Mouse (Mus musculus) myocyte (in vitro differentiated cells): Measurements from ENCODE around the gene Rtl6. TPM values are rescaled to one million over a fixed set of nuclear protein-coding genes. Genes with fewer than 3 reads are reported as not detected.

Source experiments
- H3K27me3 ChIP-seq: one replicate; pipeline ENCODE4 v1.6.1; 2011; ENCODE audit not compliant: control insufficient read depth, insufficient read depth, insufficient read length
- H3K36me3 ChIP-seq: one replicate; pipeline ENCODE4 v1.6.1; 2011; ENCODE audit not compliant: control insufficient read depth, insufficient read depth
- H3K4me2 ChIP-seq: one replicate; pipeline ENCODE4 v1.6.1; 2011; ENCODE audit warnings: low read depth, control low read depth
- H3K4me3 ChIP-seq: one replicate; pipeline ENCODE4 v1.5.1; 2011; ENCODE audit warnings: mild to moderate bottlenecking, control low read depth, moderate library complexity
- H3K79me2 ChIP-seq: one replicate; pipeline ENCODE4 v1.6.1; 2011; ENCODE audit not compliant: control insufficient read depth, insufficient read depth
- H3ac ChIP-seq: one replicate; pipeline ENCODE4 v1.6.1; 2011; ENCODE audit not compliant: control insufficient read depth, insufficient read length
- CEBPB ChIP-seq: IDR thresholded peaks from 2 replicates; pipeline ENCODE4 v1.6.1; 2011; ENCODE audit warnings: mild to moderate bottlenecking, moderate library complexity; ENCODE audit not compliant: poor library complexity, insufficient read depth, severe bottlenecking
- E2F4 ChIP-seq: IDR thresholded peaks from one replicate; pipeline ENCODE4 v1.6.1; 2011; ENCODE audit warnings: mild to moderate bottlenecking, control low read depth, moderate library complexity; ENCODE audit not compliant: insufficient read depth
- MAX ChIP-seq: IDR thresholded peaks from one replicate; pipeline ENCODE4 v1.6.1; 2011; ENCODE audit warnings: low read depth, mild to moderate bottlenecking, control low read depth
- MYOD1 ChIP-seq, 3 experiments: IDR thresholded peaks; one replicate each; pipeline ENCODE4 v1.6.1; 2011; ENCODE audit warnings: control low read depth in 2 of 3, low read depth in 2 of 3, mild to moderate bottlenecking in 2 of 3, moderate library complexity in 1 of 3; ENCODE audit not compliant: insufficient read length in 2 of 3, control insufficient read depth in 1 of 3
- MYOG ChIP-seq, 3 experiments: IDR thresholded peaks; one replicate each; pipeline ENCODE4 v1.6.1; 2011; ENCODE audit warnings: control low read depth in 2 of 3, low read depth in 2 of 3, mild to moderate bottlenecking in 2 of 3; ENCODE audit not compliant: insufficient read length in 2 of 3, control insufficient read depth in 1 of 3, insufficient read depth in 1 of 3
- POLR2A ChIP-seq: IDR thresholded peaks from one replicate; pipeline ENCODE4 v1.6.1; 2011; ENCODE audit warnings: low read depth, mild to moderate bottlenecking, control low read depth, moderate library complexity; ENCODE audit not compliant: insufficient read length
- POLR2AphosphoS2 ChIP-seq: IDR thresholded peaks from one replicate; pipeline ENCODE4 v1.6.1; 2011; ENCODE audit warnings: low read depth, control low read depth; ENCODE audit not compliant: insufficient read length
- REST ChIP-seq: IDR thresholded peaks from one replicate; pipeline ENCODE4 v1.6.1; 2011; ENCODE audit warnings: mild to moderate bottlenecking, control low read depth, moderate library complexity; ENCODE audit not compliant: insufficient read depth, insufficient read length
- SRF ChIP-seq: IDR thresholded peaks from one replicate; pipeline ENCODE4 v1.6.1; 2011; ENCODE audit warnings: low read depth; ENCODE audit not compliant: control insufficient read depth, insufficient read length
- TCF12 ChIP-seq: IDR thresholded peaks from one replicate; pipeline ENCODE4 v1.6.1; 2011; ENCODE audit warnings: mild to moderate bottlenecking, control low read depth; ENCODE audit not compliant: poor library complexity, insufficient read depth, severe bottlenecking
- TCF3 ChIP-seq: IDR thresholded peaks from one replicate; pipeline ENCODE4 v1.6.1; 2011; ENCODE audit warnings: low read depth, control low read depth; ENCODE audit not compliant: insufficient read length
- USF1 ChIP-seq: IDR thresholded peaks from one replicate; pipeline ENCODE4 v1.6.1; 2011; ENCODE audit warnings: low read depth, mild to moderate bottlenecking, control low read depth, moderate library complexity
- polyA plus RNA-seq: library from polyadenylated mRNA; unstranded; fragments of >200 nt; fragmentation: generic; extraction: Trizol; gene quantifications from one replicate; pipeline ENCODE4 v1.2.1, GENCODE M21; 2012; ENCODE audit warnings: missing spikeins

The Rtl6 gene
- polyA plus RNA-seq, 1 experiment: 0.02 TPM

GRCm38 (mm10) chr15:84532211-84532610 lies 25.4 kb downstream of the Rtl6 start:
- Histone ChIP-seq H3K4me2 (no peak overlapping the region), H3K36me3 (no peaks in the 10 kb centered on the region), H3K27me3 (peaks cover 52% of the 10 kb centered on the region), H3K79me2 (no peaks in the 10 kb centered on the region), H3ac (no peak overlapping the region), H3K4me3 (no peak overlapping the region)
- no peak for TF ChIP-seq USF1
- TF ChIP-seq MYOG (IDR thresholded peaks at IDR 0.05; ENCODE audit: control insufficient read depth in 1 of 3, insufficient read depth in 1 of 3, insufficient read length in 2 of 3, low read depth in 2 of 3): no peak
- TF ChIP-seq POLR2A: no peak
- TF ChIP-seq SRF: no peak
- no peak for TF ChIP-seq MAX

GRCm38 (mm10) chr15:84531535-84531934 lies 26.1 kb downstream of the Rtl6 start:
- H3K4me3 ChIP-seq: no peak overlapping the region
- H3K27me3 ChIP-seq: peaks cover 59% of the 10 kb centered on the region
- H3K4me2 ChIP-seq: no peak overlapping the region
- no peaks in the 10 kb centered on the region for H3K36me3 ChIP-seq
- no peak overlapping the region for H3ac ChIP-seq
- no peaks in the 10 kb centered on the region for H3K79me2 ChIP-seq
- TF ChIP-seq MYOG (IDR thresholded peaks at IDR 0.05; ENCODE audit: control insufficient read depth in 1 of 3, insufficient read depth in 1 of 3, insufficient read length in 2 of 3, low read depth in 2 of 3) (no peak), E2F4 (no peak), TCF3 (no peak), REST (no peak), CEBPB (no peak), MYOD1 (IDR thresholded peaks at IDR 0.05; ENCODE audit: control insufficient read depth in 1 of 3, insufficient read length in 2 of 3, low read depth in 2 of 3) (no peak), TCF12 (no peak), USF1 (no peak), POLR2A (no peak), SRF (no peak), MAX (no peak), POLR2AphosphoS2 (no peak)

- Histone ChIP-seq H3K79me2 (no peaks in the 10 kb centered on the region), H3K36me3 (no peaks in the 10 kb centered on the region), H3K4me3 (no peak overlapping the region), H3K4me2 (no peak overlapping the region), H3K27me3 (peaks cover 73% of the 10 kb centered on the region), H3ac (no peak overlapping the region)
- no peak for TF ChIP-seq POLR2AphosphoS2
- no peak for TF ChIP-seq CEBPB
- TF ChIP-seq REST: no peak
- no peak for TF ChIP-seq TCF12
- TF ChIP-seq SRF: no peak
These were observed 30.7 kb downstream of the Rtl6 start for GRCm38 (mm10) chr15:84526921-84527320.

GRCm38 (mm10) chr15:84525222-84525883 lies 32.3 kb downstream of the Rtl6 start:
- TF ChIP-seq POLR2AphosphoS2: no peak
- no peak for TF ChIP-seq POLR2A
- TF ChIP-seq MYOD1 (IDR thresholded peaks at IDR 0.05; ENCODE audit: control insufficient read depth in 1 of 3, insufficient read length in 2 of 3, low read depth in 2 of 3): no peak
- TF ChIP-seq TCF12: no peak
- TF ChIP-seq E2F4: no peak
- no peak for TF ChIP-seq TCF3
- TF ChIP-seq SRF: no peak
- no peak for TF ChIP-seq CEBPB
- no peak for TF ChIP-seq MYOG (IDR thresholded peaks at IDR 0.05; ENCODE audit: control insufficient read depth in 1 of 3, insufficient read depth in 1 of 3, insufficient read length in 2 of 3, low read depth in 2 of 3)
- TF ChIP-seq USF1: no peak
- no peak for TF ChIP-seq MAX
- TF ChIP-seq REST: no peak
- no peak overlapping the region for H3ac ChIP-seq
- peaks cover 66% of the 10 kb centered on the region for H3K27me3 ChIP-seq
- no peak overlapping the region for H3K4me2 ChIP-seq
- H3K4me3 ChIP-seq: no peak overlapping the region
- H3K36me3 ChIP-seq: no peaks in the 10 kb centered on the region
- H3K79me2 ChIP-seq: no peaks in the 10 kb centered on the region

- Histone ChIP-seq H3K27me3 (peaks cover 62% of the 10 kb centered on the region), H3K36me3 (no peaks in the 10 kb centered on the region), H3K79me2 (no peaks in the 10 kb centered on the region), H3K4me3 (no peak overlapping the region), H3ac (no peak overlapping the region), H3K4me2 (no peak overlapping the region)
- TF ChIP-seq TCF3: no peak
- no peak for TF ChIP-seq USF1
These were observed 34.5 kb downstream of the Rtl6 start for GRCm38 (mm10) chr15:84522953-84523689.
